Mouse (Mus musculus) intestine, embryonic 16.5 days (tissue): ENCODE results near the gene Vmn2r10. TPM values are rescaled to one million over a fixed set of nuclear protein-coding genes. Genes with fewer than 3 reads are reported as not detected.
"Not testable (repeated sequence)": the region's sequence is repeated elsewhere in the genome, so short reads cannot be mapped to it uniquely, and the experiment has no call there.

Source experiments
- ATAC-seq: fragments of 200-750 bp; cut with Nextera tagmentation; 2 replicates; pipeline ENCODE4 v1.8.0; 2017; ENCODE audit warnings: moderate TSS enrichment, moderate library complexity
- H3K27ac ChIP-seq: fragments of 300-500 bp; sonication (generic); 2 replicates; pipeline ENCODE4 v1.5.1; 2014; ENCODE audit warnings: mild to moderate bottlenecking, low read length
- H3K27me3 ChIP-seq: fragments of 300-500 bp; sonication (generic); replicated peaks from 2 replicates; pipeline ENCODE4 v1.6.1; 2014; ENCODE audit warnings: low read length, control low read depth, mixed read lengths; ENCODE audit not compliant: control insufficient read depth, insufficient read depth
- H3K36me3 ChIP-seq: fragments of 300-500 bp; sonication (generic); 2 replicates; pipeline ENCODE4 v1.6.1; 2014; ENCODE audit warnings: low read length, control low read depth; ENCODE audit not compliant: control insufficient read depth, insufficient read depth
- H3K4me1 ChIP-seq: fragments of 300-500 bp; sonication (generic); 2 replicates; pipeline ENCODE4 v1.6.1; 2014; ENCODE audit warnings: low read length, control low read depth, mixed read lengths; ENCODE audit not compliant: control insufficient read depth, insufficient read depth
- H3K4me2 ChIP-seq: fragments of 300-500 bp; sonication (generic); 2 replicates; pipeline ENCODE4 v1.6.1; 2014; ENCODE audit warnings: low read depth, low read length, control low read depth
- H3K4me3 ChIP-seq: fragments of 300-500 bp; sonication (generic); 2 replicates; pipeline ENCODE4 v1.5.1; 2014; ENCODE audit warnings: mild to moderate bottlenecking, low read length
- H3K9ac ChIP-seq: fragments of 300-500 bp; sonication (generic); 2 replicates; pipeline ENCODE4 v1.6.1; 2014; ENCODE audit warnings: low read depth, low read length
- H3K9me3 ChIP-seq: fragments of 300-500 bp; sonication (generic); 2 replicates; pipeline ENCODE4 v1.6.1; 2016; ENCODE audit warnings: low read length, control low read depth; ENCODE audit not compliant: control insufficient read depth
- WGBS: fragments of 180-500 bp; shearing (Covaris S2); extraction: QIAGEN DNeasy Blood & Tissue Kit; methylation state at CpG from one replicate; pipeline ENCODE4 v1.1.7; 2014; 5-methylcytosine and 5-hydroxymethylcytosine counted together
- polyA plus RNA-seq: library from polyadenylated mRNA; unstranded; fragments of >200 nt; fragmentation: Nextera tagmentation; extraction: Ambion mirVana; gene quantifications from 2 replicates; pipeline ENCODE4 v1.2.1, GENCODE M21; 2015

Vmn2r10 gene
- polyA plus RNA-seq: not detected in 2 replicates

DNA sequence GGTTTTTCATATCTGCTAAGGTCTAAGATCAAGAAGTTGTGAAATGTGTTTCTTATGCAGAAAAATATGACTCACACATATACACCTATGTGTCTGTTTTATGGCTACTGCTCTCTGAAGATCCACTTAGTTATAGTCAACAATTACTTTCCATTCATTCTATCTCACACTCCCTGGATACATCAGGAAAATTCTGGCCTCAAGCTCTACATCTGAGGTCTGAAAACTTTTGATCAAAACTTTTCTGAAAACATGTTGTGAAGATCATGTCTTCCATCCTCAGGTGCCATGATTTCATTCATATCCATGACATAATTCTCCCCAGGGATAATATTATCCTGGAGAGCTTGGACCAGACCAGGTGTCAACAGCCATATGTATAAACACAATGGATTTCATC is at the start of gene Vmn2r10:
TSS of gene Vmn2r10 (minus strand) at position 101 of the 400 bp plus-strand sequence.
- H3K36me3 ChIP-seq, H3K9me3 ChIP-seq, H3K4me2 ChIP-seq, ATAC-seq, H3K27me3 ChIP-seq, H3K4me3 ChIP-seq, H3K27ac ChIP-seq, H3K9ac ChIP-seq, H3K4me1 ChIP-seq: not testable (repeated sequence)

DNA sequence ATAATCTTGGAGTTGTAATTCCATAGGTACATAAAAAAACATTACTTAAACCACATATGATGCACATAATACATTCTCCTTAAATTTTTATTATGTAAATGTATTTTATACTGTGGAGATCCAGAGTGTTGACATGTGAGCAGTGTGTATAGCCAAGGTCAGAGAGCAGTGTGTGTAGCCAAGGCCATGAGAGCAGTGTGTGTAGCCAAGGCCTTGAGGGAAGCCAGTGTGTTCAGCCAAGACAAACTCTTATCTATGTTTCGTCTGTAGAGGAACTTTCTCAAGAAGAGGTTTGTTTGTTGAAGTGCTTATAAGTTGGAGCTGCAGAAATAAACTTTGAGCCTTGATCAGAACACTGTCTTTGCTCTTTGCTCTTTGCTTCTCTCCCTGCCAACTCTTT is 49.0 kb upstream of the Vmn2r10 start:
- 58% methylated on average over 1 of the region's 1 CpGs for WGBS
- no peaks in the 10 kb centered on the region for H3K4me1 ChIP-seq
- H3K4me2 ChIP-seq: no peak overlapping the region
- no peak overlapping the region for H3K27ac ChIP-seq
- H3K4me3 ChIP-seq: no peak overlapping the region
- no peaks in the 10 kb centered on the region for H3K27me3 ChIP-seq
- no peaks in the 10 kb centered on the region for H3K36me3 ChIP-seq
- H3K9ac ChIP-seq: no peak overlapping the region
- no peak for ATAC-seq
- H3K9me3 ChIP-seq: no peaks in the 10 kb centered on the region

DNA sequence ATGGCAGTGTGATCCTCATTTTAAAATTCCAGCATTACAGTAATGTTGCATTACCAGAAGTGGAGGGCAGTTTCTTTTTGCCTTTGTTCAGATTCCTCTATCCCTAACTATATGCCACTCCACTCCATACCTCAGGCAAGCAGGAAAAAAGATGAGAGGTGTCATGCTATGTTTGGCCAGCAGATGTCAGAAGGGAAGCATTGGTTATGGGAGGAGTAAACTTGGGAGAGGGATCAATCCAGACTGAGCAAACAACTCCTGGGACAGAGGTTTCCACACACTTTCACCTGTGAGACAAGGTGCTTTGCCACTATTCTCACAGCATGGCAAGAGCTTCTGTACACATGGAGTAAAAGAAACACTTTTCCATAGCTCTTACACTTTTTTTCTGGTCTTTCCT is 26.3 kb upstream of the Vmn2r10 start:
- no peak overlapping the region for H3K4me2 ChIP-seq
- no peaks in the 10 kb centered on the region for H3K36me3 ChIP-seq
- no peak overlapping the region for H3K27ac ChIP-seq
- H3K9ac ChIP-seq: no peak overlapping the region
- H3K4me1 ChIP-seq: no peaks in the 10 kb centered on the region
- ATAC-seq: no peak
- H3K27me3 ChIP-seq: no peaks in the 10 kb centered on the region
- H3K4me3 ChIP-seq: no peak overlapping the region
- H3K9me3 ChIP-seq: no peaks in the 10 kb centered on the region

DNA sequence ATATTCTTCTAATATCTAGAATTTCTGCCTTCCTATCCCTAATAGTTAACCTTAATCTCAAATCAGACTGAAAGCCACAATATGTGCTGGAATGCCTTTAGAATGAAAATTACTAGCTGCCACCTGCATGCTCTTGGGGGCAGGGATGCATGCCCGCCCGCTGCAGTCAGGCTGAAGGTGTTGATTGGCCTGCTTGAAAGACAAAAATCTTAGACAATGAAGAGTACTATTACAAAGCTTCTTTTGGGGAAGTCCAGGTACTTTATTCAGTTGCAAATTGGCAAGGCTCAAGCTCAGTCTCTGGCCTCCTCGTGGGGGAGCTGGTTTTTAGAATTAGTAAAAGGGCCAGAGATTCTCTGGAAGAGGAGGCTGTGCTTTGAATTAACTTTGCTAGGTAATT is 17.4 kb downstream of the Vmn2r10 start:
- no peaks in the 10 kb centered on the region; the same call in 1 of the 2 replicates for H3K9me3 ChIP-seq
- H3K4me3 ChIP-seq: no peak overlapping the region
- no peak overlapping the region for H3K27ac ChIP-seq
- H3K27me3 ChIP-seq: no peaks in the 10 kb centered on the region
- 79% methylated on average over 3 of the region's 3 CpGs for WGBS
- no peaks in the 10 kb centered on the region for H3K4me1 ChIP-seq
- no peak overlapping the region for H3K9ac ChIP-seq
- H3K36me3 ChIP-seq: no peaks in the 10 kb centered on the region
- no peak overlapping the region for H3K4me2 ChIP-seq
- ATAC-seq: no peak

Other genes starting within 250 kb of the Vmn2r10 start
- 0.43 and 1.1 TPM in 2 replicates for gene Rnf212, start 231.5 kb downstream of the Vmn2r10 start, polyA plus RNA-seq
- 2.3 and 4.0 TPM in 2 replicates for gene Tmed11, start 211.2 kb downstream of the Vmn2r10 start, polyA plus RNA-seq
- 0.02 TPM in 1 of 2 replicates, not detected in the other for gene Vmn2r8, start 197.7 kb downstream of the Vmn2r10 start, polyA plus RNA-seq
- gene Vmn2r9, start 153.9 kb downstream of the Vmn2r10 start, polyA plus RNA-seq: not detected in 2 replicates
- not detected in 2 replicates for gene Vmn2r11, start 53.0 kb upstream of the Vmn2r10 start, polyA plus RNA-seq
- gene Vmn2r12, start 91.4 kb upstream of the Vmn2r10 start, polyA plus RNA-seq: not detected in 2 replicates
- gene Vmn2r13, start 185.7 kb upstream of the Vmn2r10 start, polyA plus RNA-seq: not detected in 2 replicates
- gene Vmn2r14, start 218.2 kb upstream of the Vmn2r10 start, polyA plus RNA-seq: not detected in 2 replicates